Mouse (Mus musculus) ES-Bruce4 (cell line): ENCODE data around the gene Tnfrsf25. TPM values are rescaled to one million over a fixed set of nuclear protein-coding genes. Genes with fewer than 3 reads are reported as not detected.

Experiments used
- H3K27ac ChIP-seq: 2 replicates; pipeline ENCODE4 v1.5.1; 2012; ENCODE audit warnings: low read length, inconsistent platforms; ENCODE audit not compliant: insufficient read depth
- H3K27me3 ChIP-seq: 2 replicates; pipeline ENCODE4 v1.6.1; 2012; ENCODE audit warnings: mild to moderate bottlenecking, low read length, inconsistent platforms; ENCODE audit not compliant: control insufficient read depth, poor library complexity, insufficient read depth, severe bottlenecking
- H3K36me3 ChIP-seq: 2 replicates; pipeline ENCODE4 v1.6.1; 2012; ENCODE audit warnings: inconsistent platforms, mild to moderate bottlenecking, low read length, moderate library complexity; ENCODE audit not compliant: control insufficient read depth, poor library complexity, insufficient read depth, severe bottlenecking
- H3K4me1 ChIP-seq: one replicate; pipeline ENCODE4 v1.8.1; 2011; ENCODE audit warnings: low read length; ENCODE audit not compliant: control insufficient read depth, insufficient read depth
- H3K4me3 ChIP-seq: 2 replicates; pipeline ENCODE4 v1.5.1; 2011; ENCODE audit warnings: low read depth, mild to moderate bottlenecking, low read length
- H3K9ac ChIP-seq: 2 replicates; pipeline ENCODE4 v1.6.1; 2012; ENCODE audit warnings: low read depth, mild to moderate bottlenecking, inconsistent platforms; ENCODE audit not compliant: poor library complexity, severe bottlenecking
- H3K9me3 ChIP-seq: replicated peaks from 2 replicates; pipeline ENCODE4 v1.6.1; 2012; ENCODE audit warnings: mild to moderate bottlenecking, low read length, inconsistent platforms; ENCODE audit not compliant: control insufficient read depth, poor library complexity, insufficient read depth, severe bottlenecking
- CTCF ChIP-seq: IDR thresholded peaks from one replicate; pipeline ENCODE4 v1.8.1; 2011; ENCODE audit warnings: low read depth, low read length
- EP300 ChIP-seq: IDR thresholded peaks from 2 replicates; pipeline ENCODE4 v1.6.1; 2011; ENCODE audit warnings: low read depth, low read length; ENCODE audit not compliant: insufficient read depth
- POLR2A ChIP-seq: IDR thresholded peaks from one replicate; pipeline ENCODE4 v1.8.1; 2011; ENCODE audit warnings: low read length; ENCODE audit not compliant: insufficient read depth
- polyA plus RNA-seq: library from polyadenylated mRNA; stranded (reverse); fragments of >200 nt; gene quantifications from 2 replicates; pipeline ENCODE4 v1.2.4, GENCODE M21; 2011; ENCODE audit warnings: low read depth; ENCODE audit not compliant: missing spikeins, insufficient read depth, insufficient read length

The Tnfrsf25 gene
- polyA plus RNA-seq, 1 experiment = 2.0 TPM

DNA sequence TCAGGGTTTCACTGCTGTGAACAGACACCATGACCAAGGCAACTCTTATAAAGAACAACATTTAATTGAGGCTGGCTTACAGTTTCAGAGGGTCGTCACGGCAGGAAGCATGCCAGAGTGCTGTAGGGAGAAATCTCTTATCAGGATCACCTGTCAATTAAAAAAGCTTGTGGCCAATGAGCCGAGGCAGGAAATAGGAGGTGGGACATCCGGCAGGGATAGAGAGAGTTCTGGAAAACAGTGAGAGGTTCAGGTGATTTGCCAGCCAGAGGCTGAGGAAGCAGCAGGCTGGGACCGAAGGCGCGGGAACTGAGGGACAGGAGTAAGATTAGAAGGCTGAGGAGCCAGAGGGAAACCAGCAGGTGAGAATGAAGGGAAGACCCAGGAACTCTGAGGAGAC, 53.4 kb downstream of the Tnfrsf25 start:
- H3K9ac ChIP-seq = no peak overlapping the region
- no peaks in the 10 kb centered on the region for H3K4me1 ChIP-seq
- no peaks in the 10 kb centered on the region for H3K27me3 ChIP-seq
- no peak overlapping the region for H3K27ac ChIP-seq
- TF ChIP-seq POLR2A = no peak
- TF ChIP-seq EP300 = no peak
- TF ChIP-seq CTCF = no peak
- H3K36me3 ChIP-seq = no peaks in the 10 kb centered on the region
- no peaks in the 10 kb centered on the region for H3K9me3 ChIP-seq
- no peak overlapping the region for H3K4me3 ChIP-seq

Other genes starting within 250 kb of the Tnfrsf25 start
- 89.1 and 95.3 TPM in 2 replicates for gene Dnajc11, start 182.2 kb upstream of the Tnfrsf25 start, polyA plus RNA-seq
- 20.0 and 20.7 TPM in 2 replicates for gene Thap3, start 126.9 kb upstream of the Tnfrsf25 start, polyA plus RNA-seq
- gene Phf13, start 119.7 kb upstream of the Tnfrsf25 start, polyA plus RNA-seq = 49.7 and 52.1 TPM in 2 replicates
- 24.0 and 24.4 TPM in 2 replicates for gene Klhl21, start 107.1 kb upstream of the Tnfrsf25 start, polyA plus RNA-seq
- 13.4 and 13.5 TPM in 2 replicates for gene Zbtb48, start 88.3 kb upstream of the Tnfrsf25 start, polyA plus RNA-seq
- 0.38 and 0.55 TPM in 2 replicates for gene Tas1r1, start 77.4 kb upstream of the Tnfrsf25 start, polyA plus RNA-seq
- gene Nol9, start 76.6 kb upstream of the Tnfrsf25 start, polyA plus RNA-seq = 71.0 and 71.7 TPM in 2 replicates
- gene Plekhg5, start 43.4 kb upstream of the Tnfrsf25 start, polyA plus RNA-seq = 17.5 and 20.5 TPM in 2 replicates
- gene Espn, start 36.4 kb downstream of the Tnfrsf25 start, polyA plus RNA-seq = 18.8 and 19.3 TPM in 2 replicates
- gene Hes2, start 42.9 kb downstream of the Tnfrsf25 start, polyA plus RNA-seq = 0.39 TPM in 1 of 2 replicates, not detected in the other
- gene Acot7, start 62.2 kb downstream of the Tnfrsf25 start, polyA plus RNA-seq = 49.5 and 52.6 TPM in 2 replicates
- 7.2 and 7.9 TPM in 2 replicates for gene Gpr153, start 158.3 kb downstream of the Tnfrsf25 start, polyA plus RNA-seq
- gene Hes3, start 175.7 kb downstream of the Tnfrsf25 start, polyA plus RNA-seq = not detected in 2 replicates
- 21.4 and 22.8 TPM in 2 replicates for gene Icmt, start 181.3 kb downstream of the Tnfrsf25 start, polyA plus RNA-seq
- gene Rnf207, start 203.1 kb downstream of the Tnfrsf25 start, polyA plus RNA-seq = 3.2 and 4.2 TPM in 2 replicates
- gene Rpl22, start 209.8 kb downstream of the Tnfrsf25 start, polyA plus RNA-seq = 1,917 and 1,978 TPM in 2 replicates
- 5.4 and 5.8 TPM in 2 replicates for gene Chd5, start 222.7 kb downstream of the Tnfrsf25 start, polyA plus RNA-seq